13 mouse cellular contexts compared by ENCODE assay signal in the genomic region with DNA sequence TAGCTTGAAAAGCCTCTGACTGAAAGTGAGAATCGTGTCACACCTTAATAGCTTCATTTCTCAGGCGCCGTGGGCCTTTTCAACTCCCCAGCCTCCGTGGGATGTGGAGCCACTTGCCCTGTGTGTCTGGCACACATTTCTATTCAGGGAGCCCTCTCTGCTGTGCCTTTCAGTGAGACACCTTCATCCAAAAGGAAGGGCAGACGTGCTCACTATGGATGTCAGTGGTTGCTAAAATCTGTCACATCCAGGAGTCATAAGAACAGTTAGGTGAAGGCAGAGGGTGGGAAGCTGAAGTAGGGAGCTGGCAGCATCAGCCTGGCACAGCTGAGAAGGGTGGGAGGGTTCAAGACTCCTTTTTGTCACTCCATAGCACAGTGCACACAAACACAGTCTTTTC.
"Had no signal": no experiment of that assay in that cellular context is flagged by ENCODE, and none has a peak within 500 bp of the region (broad histone marks: within the 10 kb centered on the region; RNA-seq: fewer than 3 reads in every experiment).

No protein-coding gene starts in this region.

- H3K36me3 ChIP-seq: kidney, embryonic 15.5 days; limb, embryonic 12.5 days; liver, embryonic 13.5 days; lung, embryonic 15.5 days had no signal

- H3K4me3 ChIP-seq: kidney, embryonic 15.5 days; limb, embryonic 12.5 days; liver, embryonic 13.5 days; lung, embryonic 15.5 days; megakaryocyte, embryonic 14.5 days had no signal

- H3K27ac ChIP-seq: kidney, embryonic 15.5 days; limb, embryonic 12.5 days; liver, embryonic 13.5 days; lung, embryonic 15.5 days; macrophage had no signal

- H3K4me1 ChIP-seq: kidney, embryonic 15.5 days; limb, embryonic 12.5 days; liver, embryonic 13.5 days; lung, embryonic 15.5 days; megakaryocyte, embryonic 14.5 days had no signal

- H3K9me3 ChIP-seq: kidney, embryonic 15.5 days; limb, embryonic 12.5 days; liver, embryonic 13.5 days; lung, embryonic 15.5 days had no signal

- ATAC-seq: liver, postnatal 0 days had no signal

- H3K27me3 ChIP-seq: kidney, embryonic 15.5 days; liver, embryonic 13.5 days; lung, embryonic 15.5 days; megakaryocyte, embryonic 14.5 days had no signal

- H3K9ac ChIP-seq: kidney, embryonic 15.5 days; limb, embryonic 12.5 days; liver, embryonic 13.5 days; liver, postnatal 0 days; lung, embryonic 15.5 days had no signal

- DNase-seq: kidney, postnatal 14 days; liver; liver, embryonic 13.5 days; liver, postnatal 0 days; lung, postnatal 14 days; right cerebral cortex, adult 18-20 months; right cerebral cortex, postnatal 25 days; thymus, postnatal 36 days had no signal

- H3K4me2 ChIP-seq: kidney, embryonic 15.5 days; limb, embryonic 12.5 days; liver, embryonic 13.5 days; lung, embryonic 15.5 days had no signal
